Mouse (Mus musculus): ENCODE measurements at regions not wholly inside any gene's neighbourhood (a gene's known extent, or its start where the extent isn't known, plus 50 kb on each side); places are given as distances from the start of the nearest gene placed in this dataset.

DNA sequence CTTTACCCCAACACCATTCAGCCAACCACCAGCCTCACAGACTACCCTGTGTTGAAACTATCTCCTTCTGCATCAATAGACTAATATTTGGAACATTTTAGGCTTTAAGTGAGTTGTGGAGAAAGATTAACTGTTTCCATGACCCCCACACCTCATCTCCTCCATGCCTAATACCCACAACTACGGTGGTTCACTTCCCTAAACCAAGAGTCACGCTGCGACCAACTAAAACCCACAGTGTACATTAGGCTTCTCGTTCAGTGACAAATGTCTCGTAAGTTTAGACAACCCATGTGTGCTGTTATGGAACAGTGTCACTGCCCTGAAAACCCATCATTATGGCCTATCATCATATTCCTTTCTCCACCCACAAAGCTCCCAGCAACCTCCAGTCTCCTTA is 381.3 kb upstream of the Runx1 start:
- no peak overlapping the region for H3K4me3 ChIP-seq (ENCODE audit: insufficient read depth in 1 of 2, low read depth in 1 of 2, low read length in 2 of 2, poor library complexity in 1 of 2, severe bottlenecking in 1 of 2)
- in situ Hi-C loops (cut with MboI; ENCODE audit: low sequenced_read_pairs in 2 of 2, unreplicated experiment in 2 of 2) = no loop called here
- H3K9me3 ChIP-seq (ENCODE audit: control insufficient read depth, insufficient read depth, low read depth, low read length) = no peaks in the 10 kb centered on the region
- no peaks in the 10 kb centered on the region for H3K4me1 ChIP-seq (ENCODE audit: control insufficient read depth in 2 of 2, insufficient read depth in 2 of 2, low read length in 2 of 2, poor library complexity in 1 of 2)
- H3K27ac ChIP-seq (ENCODE audit: insufficient read depth, low read depth, low read length, poor library complexity, severe bottlenecking) = no peak overlapping the region
- no peaks in the 10 kb centered on the region for H3K36me3 ChIP-seq (ENCODE audit: control insufficient read depth, insufficient read depth, low read length, poor library complexity, severe bottlenecking)
- no peak for DNase-seq (ENCODE audit: low read depth, low spot score)
- H3K9ac ChIP-seq (ENCODE audit: insufficient read depth, low read depth, low read length, poor library complexity, severe bottlenecking) = no peak overlapping the region
- no peak for TF ChIP-seq ZC3H11A (IDR thresholded peaks at IDR 0.05; ENCODE audit: borderline replicate concordance, low read depth, low read length)

DNA sequence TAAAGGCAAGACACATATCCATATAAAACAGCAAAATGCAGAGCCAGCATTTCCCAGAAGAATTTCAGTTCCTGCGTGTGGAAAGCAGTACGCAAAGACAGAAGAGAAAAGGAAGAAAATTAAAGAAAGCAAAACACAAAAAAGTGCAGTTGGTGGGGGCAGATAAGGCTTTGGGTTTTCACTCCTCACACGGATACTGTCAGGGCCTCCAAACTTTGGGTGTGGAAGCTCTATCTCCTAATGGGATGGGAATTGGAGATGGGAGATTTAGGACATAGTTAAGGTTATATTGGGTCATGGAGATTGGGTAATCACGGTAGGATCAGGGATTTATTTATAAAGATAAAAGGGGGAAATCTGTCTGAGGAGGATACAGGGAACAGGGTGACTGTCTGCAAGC is 380.4 kb upstream of the Runx1 start:
- H3K4me3 ChIP-seq (ENCODE audit: insufficient read depth in 1 of 2, low read depth in 1 of 2, low read length in 2 of 2, poor library complexity in 1 of 2, severe bottlenecking in 1 of 2) = no peak overlapping the region
- H3K27ac ChIP-seq (ENCODE audit: insufficient read depth, low read depth, low read length, poor library complexity, severe bottlenecking) = no peak overlapping the region
- no peak for TF ChIP-seq ZC3H11A (IDR thresholded peaks at IDR 0.05; ENCODE audit: borderline replicate concordance, low read depth, low read length)
- H3K36me3 ChIP-seq (ENCODE audit: control insufficient read depth, insufficient read depth, low read length, poor library complexity, severe bottlenecking) = no peaks in the 10 kb centered on the region
- DNase-seq (ENCODE audit: low read depth, low spot score) = no peak
- no peaks in the 10 kb centered on the region for H3K9me3 ChIP-seq (ENCODE audit: control insufficient read depth, insufficient read depth, low read depth, low read length)
- H3K4me1 ChIP-seq (ENCODE audit: control insufficient read depth in 2 of 2, insufficient read depth in 2 of 2, low read length in 2 of 2, poor library complexity in 1 of 2) = no peaks in the 10 kb centered on the region
- no peak overlapping the region for H3K9ac ChIP-seq (ENCODE audit: insufficient read depth, low read depth, low read length, poor library complexity, severe bottlenecking)
- in situ Hi-C loops (cut with MboI; ENCODE audit: low sequenced_read_pairs in 2 of 2, unreplicated experiment in 2 of 2) = no loop called here

DNA sequence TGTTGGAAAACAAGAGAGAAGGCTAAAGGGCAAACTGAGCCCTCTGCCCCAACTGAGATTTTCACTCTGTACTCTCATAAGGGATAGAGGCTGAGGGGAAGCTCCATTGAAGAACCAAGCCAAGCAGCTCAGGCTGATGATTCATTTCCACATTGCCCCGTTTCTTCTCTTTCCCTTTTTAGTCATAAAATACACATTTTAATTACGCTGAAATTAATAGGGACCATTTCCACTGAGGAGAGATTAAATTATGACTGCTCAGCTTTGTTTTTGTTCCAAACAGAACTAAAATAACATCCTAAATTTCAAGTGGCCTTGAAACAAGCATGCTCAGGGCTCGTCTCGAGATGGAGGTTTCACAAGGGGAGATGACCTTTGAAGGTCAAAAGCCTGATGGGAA is 378.7 kb upstream of the Runx1 start:
- no peak overlapping the region for H3K27ac ChIP-seq (ENCODE audit: insufficient read depth, low read depth, low read length, poor library complexity, severe bottlenecking)
- H3K9ac ChIP-seq (ENCODE audit: insufficient read depth, low read depth, low read length, poor library complexity, severe bottlenecking) = no peak overlapping the region
- H3K9me3 ChIP-seq (ENCODE audit: control insufficient read depth, insufficient read depth, low read depth, low read length) = no peaks in the 10 kb centered on the region
- no peak overlapping the region for H3K4me3 ChIP-seq (ENCODE audit: insufficient read depth in 1 of 2, low read depth in 1 of 2, low read length in 2 of 2, poor library complexity in 1 of 2, severe bottlenecking in 1 of 2)
- H3K36me3 ChIP-seq (ENCODE audit: control insufficient read depth, insufficient read depth, low read length, poor library complexity, severe bottlenecking) = no peaks in the 10 kb centered on the region
- no peak for TF ChIP-seq MAFK (IDR thresholded peaks at IDR 0.05; ENCODE audit: insufficient read depth, low read depth, low read length)
- no peak for TF ChIP-seq HCFC1 (IDR thresholded peaks at IDR 0.05; ENCODE audit: borderline replicate concordance, insufficient read depth, low read length)
- no peak for TF ChIP-seq ZNF384 (IDR thresholded peaks at IDR 0.05; ENCODE audit: low read depth, low read length)
- TF ChIP-seq ZC3H11A (IDR thresholded peaks at IDR 0.05; ENCODE audit: borderline replicate concordance, low read depth, low read length) = no peak
- no peak for TF ChIP-seq CHD2 (IDR thresholded peaks at IDR 0.05; ENCODE audit: low read depth, low read length)
- in situ Hi-C loops (cut with MboI; ENCODE audit: low sequenced_read_pairs in 2 of 2, unreplicated experiment in 2 of 2) = no loop called here
- DNase-seq (ENCODE audit: low read depth, low spot score) = no peak
- no peaks in the 10 kb centered on the region for H3K4me1 ChIP-seq (ENCODE audit: control insufficient read depth in 2 of 2, insufficient read depth in 2 of 2, low read length in 2 of 2, poor library complexity in 1 of 2)

DNA sequence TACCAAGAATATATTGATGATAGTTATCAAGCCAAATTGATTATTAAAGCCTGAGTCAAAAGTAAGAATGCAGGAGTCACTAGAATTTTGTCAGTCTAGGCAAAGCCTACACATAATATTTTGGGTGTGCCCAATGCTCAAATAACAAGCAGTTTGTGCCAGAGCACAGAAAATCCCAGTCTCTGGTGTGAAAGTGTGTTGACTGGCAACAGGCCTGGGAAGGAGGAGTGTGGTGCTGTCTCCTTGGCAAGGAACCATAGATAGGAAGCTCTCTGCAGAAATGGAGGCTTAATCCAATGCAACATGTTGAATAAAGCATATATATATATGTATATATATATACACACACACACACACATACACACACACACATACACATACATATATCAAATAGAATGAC is 376.6 kb upstream of the Runx1 start:
- TF ChIP-seq MAFK (IDR thresholded peaks at IDR 0.05; ENCODE audit: insufficient read depth, low read depth, low read length) (no peak), ZC3H11A (IDR thresholded peaks at IDR 0.05; ENCODE audit: borderline replicate concordance, low read depth, low read length) (no peak), CHD2 (IDR thresholded peaks at IDR 0.05; ENCODE audit: low read depth, low read length) (no peak), ZNF384 (IDR thresholded peaks at IDR 0.05; ENCODE audit: low read depth, low read length) (no peak), HCFC1 (IDR thresholded peaks at IDR 0.05; ENCODE audit: borderline replicate concordance, insufficient read depth, low read length) (no peak)
- Histone ChIP-seq H3K9me3 (ENCODE audit: control insufficient read depth, insufficient read depth, low read depth, low read length) (no peaks in the 10 kb centered on the region), H3K36me3 (ENCODE audit: control insufficient read depth, insufficient read depth, low read length, poor library complexity, severe bottlenecking) (no peaks in the 10 kb centered on the region), H3K4me3 (ENCODE audit: insufficient read depth in 1 of 2, low read depth in 1 of 2, low read length in 2 of 2, poor library complexity in 1 of 2, severe bottlenecking in 1 of 2) (no peak overlapping the region), H3K9ac (ENCODE audit: insufficient read depth, low read depth, low read length, poor library complexity, severe bottlenecking) (no peak overlapping the region), H3K27ac (ENCODE audit: insufficient read depth, low read depth, low read length, poor library complexity, severe bottlenecking) (no peak overlapping the region), H3K4me1 (ENCODE audit: control insufficient read depth in 2 of 2, insufficient read depth in 2 of 2, low read length in 2 of 2, poor library complexity in 1 of 2) (no peaks in the 10 kb centered on the region)
- DNase-seq (ENCODE audit: low read depth, low spot score) = no peak
- in situ Hi-C loops (cut with MboI; ENCODE audit: low sequenced_read_pairs in 2 of 2, unreplicated experiment in 2 of 2) = no loop called here

DNA sequence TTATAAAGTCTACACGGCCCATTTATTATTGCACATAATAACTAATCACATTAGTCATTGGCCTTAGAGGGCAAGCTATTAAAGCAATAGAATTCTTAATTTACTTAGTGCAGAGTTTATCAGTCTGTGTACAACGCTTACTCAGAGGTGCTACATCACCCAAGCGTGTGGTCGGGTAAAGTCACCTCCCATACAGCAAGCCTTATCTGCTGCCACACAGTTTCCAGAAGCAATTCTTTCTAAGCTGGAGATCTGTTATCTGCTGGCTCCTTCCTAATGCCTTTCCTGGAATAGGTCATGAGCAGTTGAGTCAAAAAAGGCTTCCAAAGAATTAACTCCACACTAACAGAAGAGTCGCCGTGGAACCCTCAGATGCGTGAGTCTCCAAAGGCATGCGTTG is 371.4 kb upstream of the Runx1 start:
- Histone ChIP-seq H3K4me1 (ENCODE audit: control insufficient read depth in 2 of 2, insufficient read depth in 2 of 2, low read length in 2 of 2, poor library complexity in 1 of 2) (no peaks in the 10 kb centered on the region), H3K27ac (ENCODE audit: insufficient read depth, low read depth, low read length, poor library complexity, severe bottlenecking) (no peak overlapping the region)
- in situ Hi-C loops (cut with MboI; ENCODE audit: low sequenced_read_pairs in 2 of 2, unreplicated experiment in 2 of 2) = no loop called here

More for the DNA sequence above, 371.4 kb upstream of the Runx1 start:
- H3K36me3 ChIP-seq (ENCODE audit: control insufficient read depth, insufficient read depth, low read length, poor library complexity, severe bottlenecking) = no peaks in the 10 kb centered on the region
- H3K9ac ChIP-seq (ENCODE audit: insufficient read depth, low read depth, low read length, poor library complexity, severe bottlenecking) = no peak overlapping the region
- no peak overlapping the region for H3K4me3 ChIP-seq (ENCODE audit: insufficient read depth in 1 of 2, low read depth in 1 of 2, low read length in 2 of 2, poor library complexity in 1 of 2, severe bottlenecking in 1 of 2)
- TF ChIP-seq CHD2 (IDR thresholded peaks at IDR 0.05; ENCODE audit: low read depth, low read length) (no peak), ZNF384 (IDR thresholded peaks at IDR 0.05; ENCODE audit: low read depth, low read length) (no peak), MAFK (IDR thresholded peaks at IDR 0.05; ENCODE audit: insufficient read depth, low read depth, low read length) (no peak), HCFC1 (IDR thresholded peaks at IDR 0.05; ENCODE audit: borderline replicate concordance, insufficient read depth, low read length) (no peak), ZC3H11A (IDR thresholded peaks at IDR 0.05; ENCODE audit: borderline replicate concordance, low read depth, low read length) (no peak)
- H3K9me3 ChIP-seq (ENCODE audit: control insufficient read depth, insufficient read depth, low read depth, low read length) = no peaks in the 10 kb centered on the region
- DNase-seq (ENCODE audit: low read depth, low spot score) = no peak
